Mouse (Mus musculus) cortical plate, adult 2 months (tissue): ENCODE data around the gene Ephb1.

Source experiments
- CTCF ChIP-seq: fragments of 200-500 bp; IDR thresholded peaks from 2 replicates; pipeline ENCODE4 v1.5.1; 2011; ENCODE audit warnings: mild to moderate bottlenecking, control low read depth, low read length; ENCODE audit not compliant: insufficient read depth; ENCODE audit errors: extremely low read depth
- POLR2A ChIP-seq: fragments of 200-500 bp; IDR thresholded peaks from 2 replicates; pipeline ENCODE4 v1.6.1; 2011; ENCODE audit warnings: mild to moderate bottlenecking, low read length, control low read depth; ENCODE audit not compliant: insufficient read depth; ENCODE audit errors: extremely low read depth

- TF ChIP-seq CTCF, result no peak
- no peak for TF ChIP-seq POLR2A
These were observed 32.3 kb upstream of the Ephb1 start for GRCm38 (mm10) chr9:102386816-102387215.
